Mouse (Mus musculus) lung, postnatal 0 days (tissue): ENCODE measurements at regions not wholly inside any gene's neighbourhood (a gene's known extent, or its start where the extent isn't known, plus 50 kb on each side); places are given as distances from the start of the nearest gene placed in this dataset.

Experiments
- CTCF ChIP-seq: IDR thresholded peaks from 2 replicates; pipeline ENCODE4 v1.5.1; 2016; ENCODE audit warnings: antibody characterized with exemption, mild to moderate bottlenecking
- EP300 ChIP-seq: IDR thresholded peaks from 2 replicates; pipeline ENCODE4 v1.6.1; 2016; ENCODE audit warnings: antibody characterized with exemption, mild to moderate bottlenecking, control low read depth

GRCm38 (mm10) chr5:46635116-46635668, 777.8 kb upstream of the Lcorl start:
- TF ChIP-seq CTCF (no peak), EP300 (no peak)
